Mouse (Mus musculus): ENCODE measurements around the gene Dnajb5. TPM values are rescaled to one million over a fixed set of nuclear protein-coding genes. Genes with fewer than 3 reads are reported as not detected.

Dnajb5 gene
- polyA plus RNA-seq, 1 experiment from 2014 or later: 8.9 TPM

Other genes with a start within 250 kb of the Dnajb5 start
- gene 4930578G10Rik, start 214.3 kb upstream of the Dnajb5 start, polyA plus RNA-seq (2015; fragmentation: Nextera tagmentation; extraction: Ambion mirVana): not detected in 2 replicates
- gene Ccl19, start 193.2 kb upstream of the Dnajb5 start, polyA plus RNA-seq (2015; fragmentation: Nextera tagmentation; extraction: Ambion mirVana): not detected in 2 replicates
- gene Ccl21a, start 175.8 kb upstream of the Dnajb5 start, polyA plus RNA-seq (2015; fragmentation: Nextera tagmentation; extraction: Ambion mirVana): 21.6 and 28.1 TPM in 2 replicates
- gene Fam205a1, start 95.9 kb upstream of the Dnajb5 start, polyA plus RNA-seq (2015; fragmentation: Nextera tagmentation; extraction: Ambion mirVana): 0.05 TPM in 1 of 2 replicates, not detected in the other
- 0.06 TPM in 1 of 2 replicates, not detected in the other for gene Gm12394, start 93.0 kb upstream of the Dnajb5 start, polyA plus RNA-seq (2015; fragmentation: Nextera tagmentation; extraction: Ambion mirVana)
- gene Fam205c, start 75.6 kb upstream of the Dnajb5 start, polyA plus RNA-seq (2015; fragmentation: Nextera tagmentation; extraction: Ambion mirVana): 0.31 TPM in 1 of 2 replicates, not detected in the other
- 0.79 and 0.94 TPM in 2 replicates for gene Phf24, start 33.2 kb upstream of the Dnajb5 start, polyA plus RNA-seq (2015; fragmentation: Nextera tagmentation; extraction: Ambion mirVana)
- gene 1700022I11Rik, start 19.8 kb downstream of the Dnajb5 start, polyA plus RNA-seq (2015; fragmentation: Nextera tagmentation; extraction: Ambion mirVana): 0.78 and 1.1 TPM in 2 replicates
- gene Vcp, start 50.7 kb downstream of the Dnajb5 start, polyA plus RNA-seq (2015; fragmentation: Nextera tagmentation; extraction: Ambion mirVana): 598 and 608 TPM in 2 replicates
- 19.5 and 20.7 TPM in 2 replicates for gene Fancg, start 60.7 kb downstream of the Dnajb5 start, polyA plus RNA-seq (2015; fragmentation: Nextera tagmentation; extraction: Ambion mirVana)
- gene Pigo, start 76.0 kb downstream of the Dnajb5 start, polyA plus RNA-seq (2015; fragmentation: Nextera tagmentation; extraction: Ambion mirVana): 25.7 and 26.0 TPM in 2 replicates
- 343 and 345 TPM in 2 replicates for gene Stoml2, start 81.9 kb downstream of the Dnajb5 start, polyA plus RNA-seq (2015; fragmentation: Nextera tagmentation; extraction: Ambion mirVana)
- 13.7 and 14.7 TPM in 2 replicates for gene Fam214b, start 96.4 kb downstream of the Dnajb5 start, polyA plus RNA-seq (2015; fragmentation: Nextera tagmentation; extraction: Ambion mirVana)
- 2.5 and 2.7 TPM in 2 replicates for gene Unc13b, start 109.1 kb downstream of the Dnajb5 start, polyA plus RNA-seq (2015; fragmentation: Nextera tagmentation; extraction: Ambion mirVana)

Data from limb, embryonic 13.5 days (tissue).